Comparison of ENCODE assay signal across 8 mouse cellular contexts in the genomic region with DNA sequence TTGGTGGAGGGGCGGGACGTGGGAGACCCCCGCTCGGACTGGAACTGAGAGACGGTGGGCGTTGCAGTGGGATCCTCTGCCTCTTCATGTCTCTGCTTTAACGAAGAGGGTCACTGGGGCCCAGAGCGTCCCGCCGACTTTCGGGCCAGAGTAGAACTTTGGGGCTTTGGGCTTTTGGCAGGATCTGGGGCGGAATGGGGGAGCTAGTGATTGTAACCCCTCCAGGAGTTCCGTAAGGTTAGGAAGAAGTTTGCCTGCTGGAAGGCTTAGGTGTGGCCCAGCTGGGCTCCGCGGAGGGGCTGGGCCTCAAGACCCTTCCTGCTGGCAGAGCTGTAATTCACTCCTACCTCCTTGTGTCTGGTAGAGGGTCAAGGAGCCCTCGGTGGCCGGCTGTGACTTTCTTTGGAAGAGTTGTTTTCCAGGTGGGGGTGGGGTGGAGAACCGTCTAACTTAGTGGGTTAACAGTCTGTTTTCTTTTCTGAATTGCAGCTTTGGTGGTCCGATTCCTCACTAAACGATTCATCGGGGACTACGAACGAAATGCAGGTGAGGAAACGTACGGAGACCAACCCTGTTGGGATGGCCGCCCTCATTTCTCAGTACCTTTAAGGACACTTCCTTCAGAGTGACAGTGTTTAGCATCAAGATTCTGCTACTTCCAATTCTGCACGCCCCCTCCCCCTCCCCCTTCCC. TPM values are rescaled to one million over a fixed set of nuclear protein-coding genes. Genes with fewer than 3 reads are reported as not detected.
DNase-seq lines count a peak whose midpoint lies in the region; ATAC-seq and TF ChIP-seq lines count a peak whose summit lies in the region.

No protein-coding gene starts in this region.

- WGBS in thymus, adult 2 months: 19% methylated on average over 27 of the region's 27 CpGs
- WGBS in intestine, postnatal 0 days: 2% methylated on average over 27 of the region's 27 CpGs
- WGBS in neural tube, embryonic 15.5 days: 1% methylated on average over 26 of the region's 27 CpGs

- no peak; the same call in 1 of the 2 replicates for TF ChIP-seq CTCF in thymus, adult 2 months (IDR thresholded peaks at IDR 0.05; ENCODE audit: borderline replicate concordance, control insufficient read depth, extremely low read depth, insufficient read depth, low read length, poor library complexity)
- TF ChIP-seq CTCF in intestine, postnatal 0 days (IDR thresholded peaks at IDR 0.05; ENCODE audit: low read depth): no peak

- ATAC-seq in intestine, postnatal 0 days: no peak
- ATAC-seq in neural tube, embryonic 15.5 days (ENCODE audit: low FRiP score): peak; percentile 48; the same call in 1 of the 2 replicates

- H3K4me1 ChIP-seq in thymus, adult 2 months (replicated peaks; ENCODE audit: control insufficient read depth, insufficient read depth, low read length): peaks cover 47% of the 10 kb centered on the region
- 0 out of 2 replicates have a peak, but pooled peaks cover 3% of the 10 kb centered on the region for H3K4me1 ChIP-seq in intestine, postnatal 0 days (replicated peaks; ENCODE audit: control insufficient read depth, insufficient read depth, low read length)
- H3K4me1 ChIP-seq in neural tube, embryonic 15.5 days: peaks cover 50% of the 10 kb centered on the region

- peak overlapping the region; percentile 17 for H3K27ac ChIP-seq in thymus, adult 2 months (ENCODE audit: control insufficient read depth, insufficient read depth, low read length)
- H3K27ac ChIP-seq in intestine, postnatal 0 days (ENCODE audit: low read depth, low read length): peak overlapping the region; percentile 50; the same call in 1 of the 2 replicates
- peak overlapping the region; percentile 35 for H3K27ac ChIP-seq in neural tube, embryonic 15.5 days (replicated peaks)

- no peaks in the 10 kb centered on the region for H3K27me3 ChIP-seq in thymus, adult 2 months (ENCODE audit: control insufficient read depth, insufficient read depth, low read length)
- no peaks in the 10 kb centered on the region for H3K27me3 ChIP-seq in intestine, postnatal 0 days (replicated peaks; ENCODE audit: control insufficient read depth, insufficient read depth, low read length)
- no peaks in the 10 kb centered on the region for H3K27me3 ChIP-seq in neural tube, embryonic 15.5 days (replicated peaks)

- H3K9ac ChIP-seq in intestine, postnatal 0 days (ENCODE audit: low read depth, low read length): peak overlapping the region; percentile 80
- peak overlapping the region; percentile 67 for H3K9ac ChIP-seq in neural tube, embryonic 15.5 days (replicated peaks)

- no peak for TF ChIP-seq POLR2A in thymus, adult 2 months (IDR thresholded peaks at IDR 0.05; ENCODE audit: control insufficient read depth, extremely low read depth, insufficient read depth, low read length, poor library complexity)

- peak; percentile 41 for DNase-seq in cerebellum, adult 9-10 months
- DNase-seq in cerebellum, adult 11 months: no peak
- DNase-seq in thymus, adult 2 months: peak; percentile 25
- no peak for DNase-seq in thymus, postnatal 4 days
- no peak for DNase-seq in urinary bladder, postnatal 25 days (ENCODE audit: low spot score)
- no peak for DNase-seq in spleen, postnatal 14 days (ENCODE audit: low spot score in 2 of 2)

- peak overlapping the region; percentile 80 for H3K4me3 ChIP-seq in thymus, adult 2 months (ENCODE audit: control insufficient read depth, insufficient read depth, low read length)
- H3K4me3 ChIP-seq in intestine, postnatal 0 days (ENCODE audit: low read depth, low read length): peak overlapping the region; percentile 80
- peak overlapping the region; percentile 61 for H3K4me3 ChIP-seq in neural tube, embryonic 15.5 days (replicated peaks)

- H3K9me3 ChIP-seq in intestine, postnatal 0 days (ENCODE audit: control insufficient read depth): no peaks in the 10 kb centered on the region
- no peaks in the 10 kb centered on the region for H3K9me3 ChIP-seq in neural tube, embryonic 15.5 days (replicated peaks)

- H3K4me2 ChIP-seq in intestine, postnatal 0 days (replicated peaks; ENCODE audit: low read depth): peak overlapping the region; percentile 98
- H3K4me2 ChIP-seq in neural tube, embryonic 15.5 days: peak overlapping the region; percentile 99

- H3K36me3 ChIP-seq in thymus, adult 2 months (ENCODE audit: control insufficient read depth, insufficient read depth, low read length): peaks cover 13% of the 10 kb centered on the region
- H3K36me3 ChIP-seq in intestine, postnatal 0 days (ENCODE audit: control insufficient read depth, insufficient read depth): peaks cover 21% of the 10 kb centered on the region
- no peaks in the 10 kb centered on the region for H3K36me3 ChIP-seq in neural tube, embryonic 15.5 days

RNA-seq across cellular contexts. Expression of gene Rasl11b, which starts 0.7 kb away (rescaled TPM):
- polyA plus RNA-seq in thymus, adult 2 months (2012; rRNA removed): 30.9 and 33.9 TPM in 2 replicates
- 15.9 and 19.4 TPM in 2 replicates for polyA plus RNA-seq in intestine, postnatal 0 days (2015; fragmentation: Nextera tagmentation; extraction: Ambion mirVana)
- polyA plus RNA-seq in neural tube, embryonic 15.5 days (2015; fragmentation: Nextera tagmentation; extraction: Ambion mirVana): 16.5 and 17.4 TPM in 2 replicates

Comparison
In these comparisons a context has a peak if more than half of its experiments do, and no peak if none do; other contexts are left out.
1. DNase-seq: peak in cerebellum, adult 9-10 months (single experiment) and thymus, adult 2 months (single experiment); none in cerebellum, adult 11 months (single experiment), thymus, postnatal 4 days (single experiment), urinary bladder, postnatal 25 days (single experiment) and spleen, postnatal 14 days (0 of 2).
2. Peak in every context shown above with its lines, with median percentiles within 50 percentile points of each other: H3K27ac ChIP-seq and H3K4me3 ChIP-seq.